Mouse (Mus musculus): ENCODE measurements around the gene Noxa1.

Gene Noxa1

DNA sequence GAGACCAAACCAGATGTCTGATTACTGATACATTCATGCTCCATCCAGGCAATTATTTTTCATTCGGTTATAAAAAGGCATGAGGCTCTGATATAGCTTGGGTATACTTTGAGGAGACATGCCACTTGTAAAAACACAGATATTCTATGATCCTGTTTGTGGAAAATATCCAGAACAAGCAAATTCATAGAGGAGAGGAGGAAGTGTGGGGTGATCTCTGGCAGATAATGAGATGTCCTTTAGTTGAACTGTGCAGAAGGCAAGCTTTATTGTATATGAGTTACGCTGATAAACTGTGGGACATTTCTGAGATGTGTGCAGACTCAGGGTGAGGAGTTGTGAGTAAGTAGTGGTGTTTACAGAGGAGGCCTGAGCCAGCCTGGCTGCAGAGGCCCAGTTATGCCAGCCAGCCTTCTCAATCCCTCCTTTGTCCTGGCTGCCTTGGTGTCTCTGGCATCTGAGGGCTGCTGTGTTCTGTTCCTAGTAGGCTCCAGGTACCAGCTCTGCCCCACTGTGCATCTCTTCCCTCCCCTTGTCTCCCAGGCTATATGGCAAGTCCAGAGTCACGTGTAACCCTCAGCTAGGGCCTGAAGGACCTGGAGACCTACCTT, 3.2 kb upstream of the Noxa1 start:
- no peak for DNase-seq

DNA sequence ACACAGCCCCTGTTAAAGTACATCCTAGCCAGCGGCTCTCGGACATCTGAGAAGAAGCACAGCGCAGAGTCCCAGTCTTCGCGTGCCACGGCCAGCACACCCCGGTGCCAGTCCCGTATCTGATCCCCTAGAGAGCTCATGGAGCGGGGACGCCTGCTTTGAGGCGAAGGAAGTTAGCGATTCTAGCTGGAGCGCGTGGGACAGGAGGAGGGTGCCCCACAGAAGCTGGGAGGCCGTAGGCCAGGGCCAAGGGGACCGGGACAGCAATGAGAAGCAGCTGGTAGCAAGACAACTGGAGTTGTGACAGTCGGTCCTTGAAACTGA, 202 bp downstream of the Noxa1 start:
- no peak for DNase-seq

DNA sequence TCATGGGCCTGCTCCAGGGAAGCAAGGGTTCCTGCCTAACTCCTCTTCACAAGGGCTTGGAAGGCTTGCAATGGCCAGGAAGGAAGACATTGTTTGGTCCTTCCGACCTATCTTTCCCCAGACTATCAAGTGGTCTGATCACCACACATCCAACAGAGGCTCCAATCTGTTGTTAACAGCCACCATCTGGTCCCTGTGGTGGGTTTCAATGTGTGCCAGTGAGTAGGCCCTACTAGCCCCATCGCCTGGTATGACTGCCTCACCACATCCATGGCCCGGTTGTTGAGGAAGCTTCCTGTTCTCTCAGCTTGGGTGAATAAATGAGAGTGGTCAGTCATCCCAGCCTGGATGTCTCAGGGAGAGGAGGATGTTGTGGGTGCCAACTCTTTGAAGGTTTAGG, 6.3 kb downstream of the Noxa1 start:
- DNase-seq, result no peak

DNA sequence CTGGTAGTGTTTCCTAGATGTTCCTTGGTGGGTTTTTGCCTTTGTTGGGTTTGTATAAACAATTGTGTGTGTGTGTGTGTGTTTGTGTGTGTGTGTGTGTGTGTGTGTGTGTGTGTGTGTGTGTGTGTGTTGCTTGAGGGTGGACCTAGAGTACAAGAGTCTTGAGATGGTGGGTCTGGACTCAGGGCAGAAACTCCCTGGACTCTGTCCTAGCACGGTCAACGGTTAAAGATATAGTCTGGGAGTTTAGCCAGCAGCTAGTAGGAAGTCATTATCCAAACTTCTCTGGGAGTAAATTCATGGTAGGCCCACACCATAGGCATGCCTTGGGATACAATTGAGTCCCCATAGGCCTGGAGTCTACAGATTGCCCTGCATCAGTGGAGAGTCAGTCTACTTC, 7.1 kb downstream of the Noxa1 start:
- DNase-seq, result no peak

DNA sequence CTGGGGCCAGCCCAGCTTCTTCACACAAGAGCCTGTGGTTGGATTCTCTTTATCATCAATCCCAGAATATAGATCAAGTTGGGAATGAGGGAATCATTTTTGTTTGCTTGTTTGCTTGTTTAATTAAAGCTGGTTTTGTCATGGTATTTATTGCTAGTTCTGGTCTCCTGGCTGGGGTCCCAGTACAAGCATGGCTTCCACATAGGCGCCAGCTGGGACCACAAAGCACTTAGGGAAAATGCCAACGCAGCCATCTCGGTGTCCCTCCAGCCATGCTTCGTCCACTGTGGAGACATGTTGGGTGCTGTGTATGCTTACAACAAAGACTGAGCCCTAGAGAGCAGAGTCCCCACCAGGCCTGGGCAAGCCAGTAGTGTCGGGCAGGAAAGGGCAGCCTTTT, 9.4 kb downstream of the Noxa1 start:
- no peak for DNase-seq

DNA sequence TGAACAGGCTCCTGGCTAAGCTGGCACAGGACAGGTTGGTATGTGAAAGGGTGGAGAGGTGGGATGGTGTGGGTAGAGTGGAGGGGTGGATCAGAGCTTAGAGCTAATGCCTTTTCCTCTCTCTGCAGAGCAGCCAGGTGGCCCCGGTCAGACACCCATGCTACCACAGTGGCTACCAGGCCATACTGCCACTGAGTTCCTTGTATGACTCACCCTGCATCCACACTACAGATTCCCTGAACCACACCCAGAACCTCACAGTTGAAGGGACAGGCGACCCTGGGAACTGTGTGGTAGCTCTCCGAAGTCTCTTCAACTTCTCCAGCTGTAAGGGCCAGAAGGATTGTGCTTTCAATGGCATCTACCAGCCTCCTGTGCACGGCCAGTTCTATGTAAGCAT, 11.3 kb downstream of the Noxa1 start:
- DNase-seq, result no peak

DNA sequence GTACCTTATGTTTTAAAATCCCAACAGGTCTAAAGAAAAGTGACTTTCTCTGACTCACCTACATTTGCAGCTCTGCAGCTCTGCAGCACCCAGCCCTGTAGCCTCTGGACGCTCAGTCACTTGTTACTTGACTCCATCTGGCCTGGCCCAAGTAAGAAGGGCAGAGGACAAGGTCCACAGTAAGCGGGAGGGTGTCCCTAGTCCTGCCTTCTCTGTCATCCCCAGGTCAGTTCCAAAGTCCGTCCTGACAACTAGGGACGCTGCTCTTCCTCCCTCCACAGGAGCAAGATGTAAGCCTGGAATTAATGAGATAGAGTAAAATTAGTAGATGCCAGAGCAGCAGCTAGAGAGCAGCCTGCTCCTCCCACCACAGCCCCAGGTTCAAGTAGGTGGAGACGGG, 14.9 kb downstream of the Noxa1 start, which contains the start of gene Entpd8:
Gene Entpd8, plus strand, starts transcription at position 229 of the 400 bp plus-strand sequence.
- DNase-seq, result no peak

DNA sequence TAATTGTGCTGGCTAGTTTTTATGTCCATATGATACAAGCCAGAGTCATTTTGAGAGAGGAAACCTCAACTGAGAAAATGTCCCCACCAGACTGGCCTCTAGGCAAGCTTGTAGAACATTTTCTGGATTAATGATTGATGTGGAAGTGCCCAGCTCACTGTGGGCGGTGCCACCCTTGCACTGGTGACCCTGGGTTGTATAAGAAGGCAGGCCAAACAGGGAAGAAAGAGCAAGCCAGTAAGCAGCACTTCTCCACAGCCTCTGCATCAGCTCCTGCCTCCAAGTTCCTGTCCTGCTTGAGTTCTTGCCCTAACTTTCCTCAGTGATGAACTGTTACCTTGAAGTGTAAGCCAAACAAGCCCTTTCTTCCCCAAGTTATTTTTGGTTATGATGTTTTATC, 16.0 kb downstream of the Noxa1 start:
- DNase-seq, result no peak

DNA sequence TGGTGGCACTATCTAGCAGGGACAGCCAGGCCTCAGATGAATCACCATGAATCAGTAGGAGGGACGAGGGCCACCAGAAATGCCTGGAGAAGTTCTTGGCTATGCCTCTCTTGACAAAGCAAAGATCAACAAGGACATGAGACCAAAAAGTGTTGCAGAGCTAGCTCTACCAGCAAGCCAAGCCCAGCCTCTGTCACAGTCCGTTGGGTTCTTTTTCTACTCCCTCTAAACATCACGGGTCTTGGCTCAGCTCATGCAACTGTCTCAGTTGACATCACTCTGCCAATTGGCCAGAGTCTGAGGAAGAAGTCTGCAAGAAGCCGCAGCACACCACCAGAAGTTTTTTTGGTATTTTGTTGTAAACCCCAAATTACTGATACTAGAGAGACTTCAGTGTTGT, 19.4 kb downstream of the Noxa1 start:
- DNase-seq, result peak; percentile 91

DNA sequence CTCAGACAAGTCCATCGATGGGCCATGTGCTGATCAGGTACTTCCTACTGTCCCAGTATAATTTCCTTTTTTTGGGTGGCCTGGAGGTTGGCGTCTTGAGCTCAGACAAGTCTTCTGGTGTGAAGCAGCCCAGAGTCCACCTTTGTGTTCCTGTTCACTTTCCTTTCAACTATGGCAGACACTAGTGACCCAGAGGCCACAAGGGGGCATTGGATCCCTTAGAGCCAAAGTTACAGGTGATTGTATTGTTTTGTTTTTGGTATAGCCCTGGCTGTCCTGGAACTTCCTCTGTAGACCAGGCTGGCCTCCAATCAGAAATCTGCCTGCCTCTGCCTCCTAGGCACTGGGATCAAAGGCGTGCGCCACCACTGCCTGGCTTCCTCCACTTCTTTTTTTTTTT, 22.6 kb downstream of the Noxa1 start:
- no peak for DNase-seq

DNA sequence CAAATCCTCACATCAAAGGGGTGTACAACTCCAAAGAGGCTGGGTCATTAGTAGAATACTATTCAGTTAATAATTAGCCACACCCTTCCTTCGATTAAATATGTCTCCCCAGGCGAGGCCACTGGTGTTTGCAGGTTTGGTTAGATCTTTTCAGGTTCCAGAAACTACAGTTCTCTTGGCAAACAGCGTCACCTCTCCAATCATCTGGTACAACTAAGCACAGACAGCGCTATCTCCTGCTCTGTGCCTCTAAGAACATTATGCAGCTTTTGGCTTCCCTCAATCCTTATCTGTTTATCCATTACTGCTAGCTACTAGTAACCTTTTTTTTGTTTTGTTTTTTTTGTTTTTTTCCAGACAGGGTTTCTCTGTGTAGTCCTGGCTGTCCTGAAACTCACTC, 25.4 kb downstream of the Noxa1 start:
- DNase-seq, result no peak

DNA sequence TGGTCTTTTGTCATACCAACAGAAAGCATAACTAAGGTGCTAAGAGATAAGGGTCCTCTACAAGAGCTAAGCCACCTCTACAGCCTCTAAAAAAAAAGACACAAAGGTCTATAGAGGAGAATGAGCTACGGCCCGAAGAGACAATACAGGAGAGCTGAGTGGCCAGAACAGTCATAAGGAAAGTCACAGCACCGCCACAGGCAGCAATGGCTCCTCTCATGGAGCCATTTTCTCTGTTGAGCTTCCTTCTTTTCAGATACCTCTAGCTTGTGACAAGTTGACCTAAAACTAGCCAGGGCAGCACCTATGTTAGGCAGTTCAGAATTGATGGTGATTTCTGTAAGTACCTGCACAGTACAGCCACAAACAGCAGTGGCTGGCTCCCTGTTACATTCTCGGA, 28.4 kb downstream of the Noxa1 start:
- no peak for DNase-seq

DNA sequence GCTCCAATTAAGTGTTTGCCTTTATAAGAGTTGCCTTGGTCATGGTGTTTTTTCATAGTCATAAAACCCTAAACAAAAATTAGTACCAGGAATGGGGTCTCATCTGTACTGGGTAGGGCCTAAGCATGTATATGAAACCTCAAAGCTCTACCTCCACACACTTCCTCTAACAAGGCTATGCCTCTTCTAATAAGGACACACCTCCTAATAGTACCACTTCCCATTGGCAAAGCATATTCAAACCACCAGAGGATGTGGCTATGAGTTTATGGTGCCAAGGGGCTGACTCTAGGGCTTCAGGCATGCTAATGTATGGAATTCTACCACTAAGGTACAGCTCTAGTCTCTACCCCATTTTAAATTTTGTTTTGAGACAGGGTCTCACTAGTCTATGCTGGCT, 29.4 kb downstream of the Noxa1 start:
- no peak for DNase-seq

DNA sequence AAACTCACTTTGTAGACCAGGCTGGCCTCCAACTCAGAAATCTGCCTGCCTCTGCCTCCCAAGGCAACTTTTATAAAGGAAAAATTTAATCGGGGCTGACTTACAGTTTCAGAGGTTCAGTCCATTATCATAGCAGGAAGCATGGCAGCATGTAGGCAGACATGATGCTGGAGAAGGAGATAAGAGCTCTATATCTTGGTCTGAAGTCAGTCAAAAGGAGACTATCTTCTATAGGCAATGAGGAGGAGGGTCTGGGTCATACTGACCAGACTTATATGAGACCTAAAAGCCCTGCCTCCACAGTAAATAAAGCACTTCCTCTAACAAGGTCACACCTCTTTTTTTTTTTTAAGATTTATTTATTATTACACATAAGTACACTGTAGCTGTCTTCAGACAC, 30.7 kb downstream of the Noxa1 start:
- DNase-seq, result no peak

DNA sequence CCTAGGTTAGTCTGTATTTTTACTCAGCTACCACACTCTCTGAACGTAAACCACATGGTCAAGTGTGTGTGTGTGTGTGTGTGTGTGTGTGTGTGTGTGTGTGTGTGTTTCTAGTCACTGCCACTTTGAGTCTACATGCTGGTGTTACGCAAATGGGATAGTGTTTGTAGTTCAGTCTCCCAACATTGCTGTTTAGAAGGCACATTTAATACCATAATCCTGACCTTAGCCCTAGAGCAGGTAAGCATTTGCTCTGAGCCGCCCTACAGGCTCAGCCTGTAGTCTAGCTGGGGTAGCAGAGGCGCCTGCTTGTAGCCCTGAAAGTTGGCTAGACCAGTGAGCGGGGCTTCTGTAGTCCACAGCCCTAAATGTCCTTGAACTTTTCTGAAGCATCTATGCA, 31.4 kb downstream of the Noxa1 start:
- no peak for DNase-seq

DNA sequence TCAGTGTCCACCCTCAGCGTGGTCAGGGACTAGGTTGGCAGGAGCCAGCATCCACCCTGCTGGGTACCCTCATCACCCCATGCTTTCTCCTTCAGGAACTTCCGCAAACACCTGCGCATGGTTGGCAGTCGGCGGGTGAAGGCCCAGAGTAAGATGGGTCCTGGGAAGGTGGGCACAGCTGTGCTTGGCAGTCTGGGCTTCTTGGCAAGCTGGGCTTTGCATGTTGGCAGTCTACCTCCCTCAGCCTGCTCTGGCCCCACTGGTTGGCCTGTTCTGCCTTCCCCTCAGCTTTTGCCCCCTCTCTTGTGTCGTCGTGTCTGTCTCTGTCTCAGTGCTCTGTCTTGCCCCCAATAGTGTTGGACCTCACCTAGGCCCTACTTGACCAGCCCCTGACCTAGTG, 36.0 kb downstream of the Noxa1 start:
- DNase-seq, result no peak

DNA sequence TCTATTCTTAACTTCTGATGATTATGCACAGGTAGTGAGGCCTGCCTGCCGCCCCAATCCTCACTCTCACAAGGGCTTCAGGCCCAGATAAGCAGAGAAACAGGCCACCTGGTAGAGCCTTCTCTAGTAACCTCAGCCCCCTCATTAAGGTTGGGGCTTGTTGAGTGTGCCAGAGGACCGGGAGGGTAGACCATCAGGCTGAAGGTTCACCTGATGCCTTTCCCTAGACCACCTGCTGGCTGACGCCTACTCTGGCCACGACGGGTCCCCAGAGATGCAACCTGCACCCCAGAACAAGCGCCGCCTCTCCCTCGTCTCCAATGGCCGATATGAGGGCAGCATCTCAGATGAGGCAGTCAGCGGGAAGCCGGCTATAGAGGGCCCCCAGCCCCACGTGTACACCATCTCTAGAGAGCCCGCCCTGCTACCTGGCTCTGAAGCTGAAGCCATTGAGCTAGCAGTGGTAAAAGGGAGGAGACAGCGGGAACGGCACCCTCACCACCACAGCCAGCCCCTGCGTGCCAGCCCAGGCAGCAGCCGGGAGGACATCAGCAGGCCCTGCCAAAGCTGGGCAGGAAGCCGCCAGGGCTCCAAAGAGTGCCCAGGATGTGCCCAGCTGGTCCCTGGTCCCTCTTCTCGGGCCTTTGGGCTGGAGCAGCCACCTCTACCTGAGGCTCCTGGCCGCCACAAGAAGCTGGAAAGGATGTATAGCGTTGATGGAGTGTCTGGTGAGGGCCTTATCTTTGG, 39.4 kb downstream of the Noxa1 start:
- DNase-seq, result peak; percentile 91

DNA sequence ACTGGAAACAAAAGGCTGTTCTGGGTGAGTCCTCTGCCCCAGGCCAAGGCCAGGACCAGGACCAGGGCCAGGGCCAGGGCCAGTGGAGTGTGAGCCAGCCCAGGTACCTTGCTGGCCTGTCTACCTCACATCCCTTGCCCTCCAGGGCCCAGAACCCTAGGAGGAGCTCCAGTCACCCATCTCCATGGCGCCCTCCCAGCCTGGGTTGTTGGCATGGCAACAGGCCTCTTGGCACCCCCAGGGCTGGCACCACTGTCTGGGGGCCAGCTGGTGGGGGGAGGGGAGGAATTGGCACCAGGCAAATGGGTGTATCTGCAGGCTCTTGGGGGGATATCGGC, 39.9 kb downstream of the Noxa1 start:
- no peak for DNase-seq

DNA sequence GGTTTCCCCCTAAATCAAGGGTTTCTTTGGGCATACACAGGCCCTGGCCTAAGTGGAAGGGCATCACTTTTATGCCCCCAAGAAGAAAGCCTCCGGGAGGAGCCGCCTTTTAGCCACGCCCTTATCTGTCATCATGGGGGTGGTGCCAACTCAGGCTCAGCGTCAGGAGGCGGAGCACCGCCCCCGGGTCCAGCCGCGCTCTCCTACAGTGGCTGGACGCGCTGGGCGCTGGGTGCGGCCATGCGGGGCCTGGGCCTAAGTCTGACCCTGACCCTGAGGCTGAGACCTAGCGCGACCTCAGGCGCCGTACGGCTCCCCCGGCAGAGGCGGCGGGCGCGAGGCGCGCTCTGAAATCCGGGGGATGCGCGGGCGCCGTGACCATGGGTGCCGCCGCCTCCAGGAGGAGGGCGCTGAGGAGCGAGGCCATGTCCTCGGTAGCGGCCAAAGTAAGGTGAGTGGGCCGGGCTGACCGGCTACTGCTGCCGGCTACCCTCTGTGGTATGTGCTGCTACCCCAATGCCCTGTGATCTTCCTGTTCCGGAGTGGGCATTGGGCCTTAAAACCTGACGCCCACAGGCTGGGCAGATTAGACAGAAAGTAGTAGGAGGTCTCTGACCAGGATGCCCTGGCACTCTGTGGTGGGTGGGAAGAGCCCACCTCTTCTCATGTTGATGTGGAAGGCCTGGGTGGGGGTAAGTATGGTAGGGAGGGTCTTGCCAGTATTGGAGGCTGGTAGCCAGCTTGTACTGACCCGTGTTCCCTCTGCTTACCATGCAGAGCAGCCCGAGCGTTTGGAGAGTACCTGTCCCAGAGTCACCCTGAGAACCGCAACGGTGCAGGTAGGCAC, 40.5 kb downstream of the Noxa1 start, which contains the start of gene Nsmf:
Gene Nsmf, plus strand, starts transcription at position 135 of the 847 bp plus-strand sequence.
- peak; percentile 99 for DNase-seq

DNA sequence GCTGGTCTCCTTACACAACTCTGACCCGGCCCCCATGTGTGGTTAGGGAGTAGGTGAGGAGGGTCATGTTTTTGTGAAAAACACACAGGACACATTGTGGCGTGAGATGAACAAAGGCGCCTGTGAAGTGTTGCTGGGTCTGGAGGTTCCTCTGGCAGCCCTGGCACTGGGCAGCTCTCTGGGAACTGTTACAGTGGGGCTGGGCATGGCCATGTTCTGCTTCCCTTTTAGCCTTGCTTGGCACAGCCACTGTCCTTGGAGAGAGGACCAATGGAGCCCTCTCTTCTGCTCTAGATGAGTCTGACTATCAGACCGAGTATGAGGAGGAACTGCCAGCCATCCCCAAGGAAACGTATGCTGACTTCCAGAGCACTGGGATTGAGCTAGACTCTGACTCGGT, 41.8 kb downstream of the Noxa1 start:
- DNase-seq, result peak; percentile 93

DNA sequence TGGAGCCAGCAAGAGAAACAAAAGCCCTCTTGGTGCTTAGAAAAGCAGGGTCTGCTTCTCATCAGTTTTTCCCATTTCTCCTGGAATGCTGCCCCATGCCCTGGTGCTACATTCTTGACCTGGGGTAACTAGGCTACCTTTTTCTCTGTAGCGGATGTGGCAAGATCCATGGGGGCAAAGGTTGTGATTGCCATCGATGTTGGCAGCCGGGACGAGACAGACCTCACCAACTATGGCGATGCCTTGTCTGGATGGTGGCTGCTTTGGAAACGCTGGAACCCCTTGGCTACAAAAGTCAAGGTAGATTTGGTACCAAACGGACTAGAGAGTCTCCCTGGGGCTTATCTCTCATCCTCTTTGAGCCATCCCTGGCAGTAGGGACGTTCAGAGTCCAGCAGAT, 43.5 kb downstream of the Noxa1 start:
- peak; percentile 89 for DNase-seq

DNA sequence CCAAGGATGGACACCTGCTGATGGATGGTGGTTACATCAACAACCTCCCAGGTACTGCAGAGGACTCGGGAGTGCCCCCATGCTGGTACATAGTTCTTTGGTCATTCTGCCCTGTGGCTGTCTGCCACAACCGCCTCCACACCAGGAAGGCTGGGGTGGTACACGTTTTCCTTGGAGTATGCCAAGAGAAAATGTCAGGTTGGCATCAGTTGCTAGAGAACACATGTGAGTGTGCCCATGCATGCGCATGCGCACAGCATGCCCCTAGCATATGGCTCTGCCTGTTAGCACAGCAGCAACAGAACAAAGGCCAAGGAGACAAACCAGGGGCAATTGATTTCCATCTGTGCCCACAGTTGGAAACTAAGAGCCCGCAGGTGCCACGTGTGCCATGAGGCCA, 44.0 kb downstream of the Noxa1 start:
- DNase-seq, result peak; percentile 82

DNA sequence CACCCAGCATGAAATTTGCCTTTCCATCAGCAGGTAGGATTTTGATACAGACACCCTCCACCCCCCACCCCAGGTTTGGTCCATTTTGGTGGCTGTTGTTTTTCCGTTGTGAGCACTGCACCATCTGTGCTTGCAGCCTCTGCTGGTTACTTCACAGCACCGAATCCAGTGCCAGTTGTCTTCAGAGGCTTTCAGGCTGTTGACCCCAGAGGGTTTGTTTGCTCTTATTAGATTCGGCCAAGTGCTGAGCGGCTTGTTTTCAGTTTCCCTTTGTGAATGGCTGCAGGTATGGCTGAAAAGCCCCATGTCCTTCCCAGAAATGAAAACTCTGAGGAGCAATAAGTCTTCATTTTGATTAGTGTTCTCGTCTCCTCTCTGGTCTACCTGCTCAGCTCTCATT, 54.9 kb downstream of the Noxa1 start:
- no peak for DNase-seq
